Comparison of ENCODE assay signal across 13 mouse cellular contexts in genomic region chr2:155707251-155707650, GRCm38 (mm10). TPM values are rescaled to one million over a fixed set of nuclear protein-coding genes. Genes with fewer than 3 reads are reported as not detected.
A peak's percentile ranks its signal among the peaks of the same experiment; 100 is the strongest.
DNase-seq lines count a peak whose midpoint lies in the region; ATAC-seq lines count a peak whose summit lies in the region.
"Had no signal": no experiment of that assay in that cellular context is flagged by ENCODE, and none has a peak within 500 bp of the region (broad histone marks: within the 10 kb centered on the region; RNA-seq: fewer than 3 reads in every experiment).

No protein-coding gene starts in this region.

- H3K27me3 ChIP-seq in forebrain, embryonic 12.5 days: no peaks in the 10 kb centered on the region
- H3K27me3 ChIP-seq: embryonic facial prominence, embryonic 13.5 days; hindbrain, embryonic 12.5 days; limb, embryonic 15.5 days had no signal

- no peak overlapping the region for H3K27ac ChIP-seq in forebrain, embryonic 12.5 days
- H3K27ac ChIP-seq: embryonic facial prominence, embryonic 13.5 days; hindbrain, embryonic 12.5 days; limb, embryonic 15.5 days had no signal

- peaks cover 61% of the 10 kb centered on the region for H3K36me3 ChIP-seq in forebrain, embryonic 12.5 days (replicated peaks)

- no peak for ATAC-seq in forebrain, embryonic 12.5 days (ENCODE audit: low FRiP score)

- WGBS in forebrain, embryonic 12.5 days: 89% methylated on average over 4 of the region's 4 CpGs

- no peak overlapping the region for H3K4me3 ChIP-seq in forebrain, embryonic 12.5 days (replicated peaks)
- H3K4me3 ChIP-seq: embryonic facial prominence, embryonic 13.5 days; hindbrain, embryonic 12.5 days; limb, embryonic 15.5 days; myocyte had no signal

- H3K9me3 ChIP-seq in forebrain, embryonic 12.5 days: no peaks in the 10 kb centered on the region
- H3K9me3 ChIP-seq: embryonic facial prominence, embryonic 13.5 days; hindbrain, embryonic 12.5 days; limb, embryonic 15.5 days had no signal

- no peaks in the 10 kb centered on the region for H3K4me1 ChIP-seq in forebrain, embryonic 12.5 days
- H3K4me1 ChIP-seq: embryonic facial prominence, embryonic 13.5 days; hindbrain, embryonic 12.5 days; limb, embryonic 15.5 days had no signal

- H3K9ac ChIP-seq in forebrain, embryonic 12.5 days: no peak overlapping the region
- H3K9ac ChIP-seq: embryonic facial prominence, embryonic 13.5 days; hindbrain, embryonic 12.5 days; limb, embryonic 15.5 days had no signal

- H3K4me2 ChIP-seq in forebrain, embryonic 12.5 days: no peak overlapping the region
- H3K4me2 ChIP-seq: embryonic facial prominence, embryonic 13.5 days; hindbrain, embryonic 12.5 days; limb, embryonic 15.5 days had no signal

- DNase-seq in kidney, postnatal 10 days: peak; percentile 27
- DNase-seq in kidney, postnatal 36 days: no peak
- DNase-seq in NIH3T3 (ENCODE audit: low read depth): peak; percentile 70
- DNase-seq in fibroblast of lung, adult 2 months (ENCODE audit: low read depth): peak; percentile 21
- DNase-seq in heart, postnatal 4 days: peak; percentile 52
- no peak for DNase-seq in retina, embryonic 14.5 days (ENCODE audit: low spot score)
- DNase-seq in cerebellum, adult 9-10 months: no peak

RNA-seq across cellular contexts. Expression of gene Trpc4ap, which starts 15.1 kb away (rescaled TPM):
- 10 to 100 TPM; 81.3 to 82.1 TPM for total RNA-seq in heart, postnatal 4 days (2021)
- 159 and 167 TPM in 2 replicates for polyA plus RNA-seq in forebrain, embryonic 12.5 days (2016; fragmentation: Nextera tagmentation; extraction: Ambion mirVana)

RNA-seq across cellular contexts. Expression of gene Edem2, which starts 22.0 kb away (rescaled TPM):
- 1 to 10 TPM; 9.3 to 9.7 TPM for total RNA-seq in heart, postnatal 4 days (2021)
- 32.6 and 33.0 TPM in 2 replicates for polyA plus RNA-seq in forebrain, embryonic 12.5 days (2016; fragmentation: Nextera tagmentation; extraction: Ambion mirVana)

RNA-seq across cellular contexts. Expression of gene Gm17581, which starts 28.4 kb away (rescaled TPM):
- total RNA-seq in heart, postnatal 4 days (2021): not detected
- not detected in 2 replicates for polyA plus RNA-seq in forebrain, embryonic 12.5 days (2016; fragmentation: Nextera tagmentation; extraction: Ambion mirVana)
- polyA plus RNA-seq: embryonic facial prominence, embryonic 13.5 days; hindbrain, embryonic 12.5 days; limb, embryonic 15.5 days; myocyte; stomach, embryonic 16.5 days had no signal

RNA-seq across cellular contexts. Expression of gene Procr, which starts 43.7 kb away (rescaled TPM):
- 1 to 10 TPM; 5.6 to 8.0 TPM for total RNA-seq in heart, postnatal 4 days (2021)
- 1.4 and 2.6 TPM in 2 replicates for polyA plus RNA-seq in forebrain, embryonic 12.5 days (2016; fragmentation: Nextera tagmentation; extraction: Ambion mirVana)

Comparison
In these comparisons a context has a peak if more than half of its experiments do, and no peak if none do; other contexts are left out.
1. DNase-seq: peak in kidney, postnatal 10 days (single experiment), NIH3T3 (single experiment), fibroblast of lung, adult 2 months (single experiment) and heart, postnatal 4 days (single experiment); none in kidney, postnatal 36 days (0 of 2), retina, embryonic 14.5 days (single experiment) and cerebellum, adult 9-10 months (single experiment).